Mouse (Mus musculus): ENCODE measurements around the gene Sec22b.

- TF ChIP-seq CTCF (IDR thresholded peaks at IDR 0.05; ENCODE audit: low read depth) (no peak), EP300 (IDR thresholded peaks at IDR 0.05; ENCODE audit: low read depth) (no peak)
Measured at GRCm38 (mm10) chr3:97961962-97962361, 61.0 kb downstream of the Sec22b start.

Data from liver, embryonic 14.5 days (tissue).